Mouse (Mus musculus) megakaryocyte, embryonic 14.5 days (primary cell): Measurements from ENCODE around the gene Tceanc2. TPM values are rescaled to one million over a fixed set of nuclear protein-coding genes. Genes with fewer than 3 reads are reported as not detected.

Experiments used
- H3K27me3 ChIP-seq: replicated peaks from 2 replicates; pipeline ENCODE3; 2012; ENCODE audit warnings: inconsistent platforms
- H3K36me3 ChIP-seq: replicated peaks from 2 replicates; pipeline ENCODE3; 2012; ENCODE audit warnings: low read length, inconsistent platforms, mixed read lengths
- H3K4me1 ChIP-seq: 2 replicates; pipeline ENCODE4 v1.6.1; 2012; ENCODE audit warnings: inconsistent platforms
- H3K4me3 ChIP-seq: replicated peaks from 2 replicates; pipeline ENCODE3; 2012; ENCODE audit warnings: moderate library complexity, mild to moderate bottlenecking, inconsistent platforms
- H3K9me3 ChIP-seq: 2 replicates; pipeline ENCODE4 v1.6.1; 2012; ENCODE audit warnings: inconsistent platforms
- FLI1 ChIP-seq: IDR thresholded peaks from 2 replicates; pipeline ENCODE4 v1.6.1; 2012; ENCODE audit warnings: low read length, inconsistent platforms, mixed read lengths
- GATA1 ChIP-seq: IDR thresholded peaks from 3 replicates; pipeline ENCODE4 v1.6.1; 2012; ENCODE audit warnings: mixed read lengths, low read length, inconsistent platforms, borderline replicate concordance
- polyA plus RNA-seq: library from polyadenylated mRNA; stranded (reverse); fragments of >175 nt; gene quantifications from 2 replicates; pipeline ENCODE4 v1.2.3, GENCODE M21; 2012; ENCODE audit warnings: low replicate concordance; ENCODE audit not compliant: insufficient read depth

Tceanc2 gene
- polyA plus RNA-seq, 1 experiment = 31.3 TPM

- H3K4me1 ChIP-seq = peaks cover 53% of the 10 kb centered on the region
- TF ChIP-seq GATA1 (no peak), FLI1 (no peak)
Observed at GRCm38 (mm10) chr4:107094484-107095187, 84.3 kb downstream of the Tceanc2 start.

DNA sequence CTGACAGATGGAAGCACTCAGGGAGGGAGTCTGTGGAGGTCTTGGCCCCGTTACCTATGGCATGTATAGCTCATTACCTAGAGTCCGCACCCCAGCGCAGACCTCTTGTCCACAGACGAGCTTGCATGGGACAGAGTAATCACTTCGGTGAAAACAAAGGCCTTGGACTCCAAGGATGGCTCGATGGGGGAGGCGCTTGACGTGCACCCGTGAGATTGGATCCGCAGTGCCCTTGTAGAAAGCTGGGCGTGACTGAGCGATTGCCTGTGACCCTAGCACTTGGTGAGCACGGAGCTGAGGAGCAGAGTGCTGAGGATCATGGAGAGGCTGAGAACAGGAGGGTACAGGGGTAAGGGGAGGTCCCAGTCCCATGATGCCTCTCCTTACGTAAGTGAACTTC is 87.2 kb downstream of the Tceanc2 start:
- Histone ChIP-seq H3K36me3 (no peaks in the 10 kb centered on the region), H3K4me3 (no peak overlapping the region), H3K27me3 (peaks cover 71% of the 10 kb centered on the region), H3K4me1 (peaks cover 39% of the 10 kb centered on the region), H3K9me3 (no peaks in the 10 kb centered on the region)
- TF ChIP-seq GATA1 (no peak), FLI1 (no peak)

More at GRCm38 (mm10) chr4:107094484-107095187, 84.3 kb downstream of the Tceanc2 start:
- Histone ChIP-seq H3K9me3 (no peaks in the 10 kb centered on the region), H3K36me3 (no peaks in the 10 kb centered on the region), H3K27me3 (peaks cover 62% of the 10 kb centered on the region), H3K4me3 (no peak overlapping the region)

DNA sequence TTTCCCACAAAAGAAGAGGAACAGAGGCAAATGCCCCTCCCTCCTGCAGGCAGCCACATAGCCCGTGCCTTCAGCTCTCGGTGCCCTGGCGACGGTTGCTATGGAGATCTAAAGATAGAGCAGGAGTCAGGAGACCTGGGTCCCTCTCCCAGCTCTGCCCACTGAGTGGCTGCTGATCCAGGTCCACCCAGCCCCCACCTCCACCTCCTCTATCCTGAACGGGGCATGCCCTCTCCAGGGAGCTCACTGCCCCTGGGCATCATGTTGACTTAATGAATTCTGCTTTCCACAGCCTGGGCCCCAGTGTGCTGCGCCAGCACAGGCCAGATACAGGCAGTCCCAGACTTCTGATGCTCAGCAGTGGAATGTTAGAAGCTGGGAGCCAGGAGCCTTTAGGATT is 94.1 kb downstream of the Tceanc2 start:
- Histone ChIP-seq H3K4me1 (peaks cover 47% of the 10 kb centered on the region), H3K36me3 (no peaks in the 10 kb centered on the region)
- TF ChIP-seq FLI1 (no peak), GATA1 (no peak)

GRCm38 (mm10) chr4:107084343-107084742 is 94.6 kb downstream of the Tceanc2 start:
- Histone ChIP-seq H3K4me1 (peaks cover 52% of the 10 kb centered on the region), H3K27me3 (peaks cover 60% of the 10 kb centered on the region), H3K4me3 (no peak overlapping the region), H3K9me3 (no peaks in the 10 kb centered on the region), H3K36me3 (no peaks in the 10 kb centered on the region)
- TF ChIP-seq FLI1 (no peak), GATA1 (no peak)

More for the DNA sequence above, 94.1 kb downstream of the Tceanc2 start:
- peaks cover 65% of the 10 kb centered on the region for H3K27me3 ChIP-seq
- H3K4me3 ChIP-seq = no peak overlapping the region
- H3K9me3 ChIP-seq = no peaks in the 10 kb centered on the region

Other genes starting within 250 kb of the Tceanc2 start
- 17.7 and 23.7 TPM in 2 replicates for gene Mrpl37, start 112.2 kb downstream of the Tceanc2 start, polyA plus RNA-seq
- gene Cyb5rl, start 112.1 kb downstream of the Tceanc2 start, polyA plus RNA-seq = 1.4 and 2.3 TPM in 2 replicates
- not detected in 2 replicates for gene Cdcp2, start 82.2 kb downstream of the Tceanc2 start, polyA plus RNA-seq
- gene Tmem59, start 717 bp downstream of the Tceanc2 start, polyA plus RNA-seq = 147 and 205 TPM in 2 replicates
- gene Ldlrad1, start 30.1 kb upstream of the Tceanc2 start, polyA plus RNA-seq = 0.17 and 1.7 TPM in 2 replicates
- 9.1 and 10.7 TPM in 2 replicates for gene Lrrc42, start 74.4 kb upstream of the Tceanc2 start, polyA plus RNA-seq
- 5.7 and 19.6 TPM in 2 replicates for gene Hspb11, start 74.5 kb upstream of the Tceanc2 start, polyA plus RNA-seq
- gene Dio1, start 128.1 kb upstream of the Tceanc2 start, polyA plus RNA-seq = not detected in 2 replicates
- 3.1 and 16.3 TPM in 2 replicates for gene Yipf1, start 135.2 kb upstream of the Tceanc2 start, polyA plus RNA-seq
- 0.50 and 3.0 TPM in 2 replicates for gene Ndc1, start 188.7 kb upstream of the Tceanc2 start, polyA plus RNA-seq